Mouse (Mus musculus) ES-Bruce4 (cell line): ENCODE results near the gene Cd47. TPM values are rescaled to one million over a fixed set of nuclear protein-coding genes. Genes with fewer than 3 reads are reported as not detected.

ENCODE experiments used
- H3K27ac ChIP-seq: 2 replicates; pipeline ENCODE4 v1.5.1; 2012; ENCODE audit warnings: low read length, inconsistent platforms; ENCODE audit not compliant: insufficient read depth
- H3K27me3 ChIP-seq: 2 replicates; pipeline ENCODE4 v1.6.1; 2012; ENCODE audit warnings: mild to moderate bottlenecking, low read length, inconsistent platforms; ENCODE audit not compliant: control insufficient read depth, poor library complexity, insufficient read depth, severe bottlenecking
- H3K36me3 ChIP-seq: 2 replicates; pipeline ENCODE4 v1.6.1; 2012; ENCODE audit warnings: inconsistent platforms, mild to moderate bottlenecking, low read length, moderate library complexity; ENCODE audit not compliant: control insufficient read depth, poor library complexity, insufficient read depth, severe bottlenecking
- H3K4me1 ChIP-seq: one replicate; pipeline ENCODE4 v1.8.1; 2011; ENCODE audit warnings: low read length; ENCODE audit not compliant: control insufficient read depth, insufficient read depth
- H3K4me3 ChIP-seq: 2 replicates; pipeline ENCODE4 v1.5.1; 2011; ENCODE audit warnings: low read depth, mild to moderate bottlenecking, low read length
- H3K9ac ChIP-seq: 2 replicates; pipeline ENCODE4 v1.6.1; 2012; ENCODE audit warnings: low read depth, mild to moderate bottlenecking, inconsistent platforms; ENCODE audit not compliant: poor library complexity, severe bottlenecking
- H3K9me3 ChIP-seq: replicated peaks from 2 replicates; pipeline ENCODE4 v1.6.1; 2012; ENCODE audit warnings: mild to moderate bottlenecking, low read length, inconsistent platforms; ENCODE audit not compliant: control insufficient read depth, poor library complexity, insufficient read depth, severe bottlenecking
- CTCF ChIP-seq: IDR thresholded peaks from one replicate; pipeline ENCODE4 v1.8.1; 2011; ENCODE audit warnings: low read depth, low read length
- EP300 ChIP-seq: IDR thresholded peaks from 2 replicates; pipeline ENCODE4 v1.6.1; 2011; ENCODE audit warnings: low read depth, low read length; ENCODE audit not compliant: insufficient read depth
- POLR2A ChIP-seq: IDR thresholded peaks from one replicate; pipeline ENCODE4 v1.8.1; 2011; ENCODE audit warnings: low read length; ENCODE audit not compliant: insufficient read depth
- polyA plus RNA-seq: library from polyadenylated mRNA; stranded (reverse); fragments of >200 nt; gene quantifications from 2 replicates; pipeline ENCODE4 v1.2.4, GENCODE M21; 2011; ENCODE audit warnings: low read depth; ENCODE audit not compliant: missing spikeins, insufficient read depth, insufficient read length

Gene Cd47
- polyA plus RNA-seq, 1 experiment, result 11.0 TPM

GRCm38 (mm10) chr16:49950340-49950739, 150.0 kb downstream of the Cd47 start:
- no peak overlapping the region for H3K9ac ChIP-seq
- no peaks in the 10 kb centered on the region for H3K9me3 ChIP-seq
- H3K27ac ChIP-seq, result no peak overlapping the region
- H3K4me1 ChIP-seq, result peaks cover 3% of the 10 kb centered on the region
- H3K4me3 ChIP-seq, result no peak overlapping the region
- TF ChIP-seq CTCF (no peak), POLR2A (no peak), EP300 (no peak)
- no peaks in the 10 kb centered on the region; the same call in 1 of the 2 replicates for H3K27me3 ChIP-seq
- no peaks in the 10 kb centered on the region for H3K36me3 ChIP-seq

GRCm38 (mm10) chr16:49951288-49951691, 151.0 kb downstream of the Cd47 start:
- H3K9ac ChIP-seq, result no peak overlapping the region
- H3K36me3 ChIP-seq, result no peaks in the 10 kb centered on the region
- H3K27me3 ChIP-seq, result no peaks in the 10 kb centered on the region; the same call in 1 of the 2 replicates
- H3K4me3 ChIP-seq, result no peak overlapping the region
- TF ChIP-seq POLR2A (no peak), EP300 (no peak), CTCF (no peak)
- no peaks in the 10 kb centered on the region for H3K9me3 ChIP-seq
- no peak overlapping the region for H3K27ac ChIP-seq
- H3K4me1 ChIP-seq, result peaks cover 3% of the 10 kb centered on the region

- TF ChIP-seq EP300, result no peak
- TF ChIP-seq POLR2A, result no peak
- TF ChIP-seq CTCF, result no peak
- no peak overlapping the region for H3K27ac ChIP-seq
- no peaks in the 10 kb centered on the region for H3K36me3 ChIP-seq
- H3K27me3 ChIP-seq, result no peaks in the 10 kb centered on the region; the same call in 1 of the 2 replicates
- H3K4me3 ChIP-seq, result no peak overlapping the region
- no peaks in the 10 kb centered on the region for H3K9me3 ChIP-seq
- no peak overlapping the region for H3K9ac ChIP-seq
- H3K4me1 ChIP-seq, result peaks cover 3% of the 10 kb centered on the region
Measured at GRCm38 (mm10) chr16:49951925-49952523, 151.7 kb downstream of the Cd47 start.

- Histone ChIP-seq H3K4me1 (no peaks in the 10 kb centered on the region), H3K27me3 (no peaks in the 10 kb centered on the region; the same call in none of the 2 replicates), H3K36me3 (no peaks in the 10 kb centered on the region), H3K27ac (no peak overlapping the region), H3K9ac (no peak overlapping the region), H3K4me3 (no peak overlapping the region), H3K9me3 (no peaks in the 10 kb centered on the region)
- no peak for TF ChIP-seq EP300
- no peak for TF ChIP-seq CTCF
- no peak for TF ChIP-seq POLR2A
Measured at GRCm38 (mm10) chr16:49953817-49954216, 153.5 kb downstream of the Cd47 start.

DNA sequence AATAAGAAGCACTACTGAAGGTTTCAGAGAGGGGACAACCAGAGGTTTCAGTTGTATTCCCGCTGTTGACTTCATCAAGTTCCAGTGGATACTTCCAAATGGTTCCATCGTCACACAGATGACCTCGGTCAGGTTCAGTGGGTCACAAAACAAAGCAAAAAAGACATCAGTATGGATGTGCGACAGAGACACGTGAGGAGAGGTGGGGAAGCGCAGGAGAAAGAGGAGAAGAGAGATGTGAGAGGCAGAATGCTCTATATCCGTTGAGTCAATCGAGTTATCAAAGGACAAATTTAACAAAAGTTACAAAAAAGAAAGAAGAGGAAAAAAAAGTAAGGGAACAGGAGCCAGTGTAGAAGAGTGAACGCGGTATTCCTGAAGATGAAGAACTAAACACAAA, 154.6 kb downstream of the Cd47 start:
- TF ChIP-seq EP300, result no peak
- no peak for TF ChIP-seq CTCF
- TF ChIP-seq POLR2A, result no peak
- Histone ChIP-seq H3K9me3 (no peaks in the 10 kb centered on the region), H3K36me3 (no peaks in the 10 kb centered on the region)

DNA sequence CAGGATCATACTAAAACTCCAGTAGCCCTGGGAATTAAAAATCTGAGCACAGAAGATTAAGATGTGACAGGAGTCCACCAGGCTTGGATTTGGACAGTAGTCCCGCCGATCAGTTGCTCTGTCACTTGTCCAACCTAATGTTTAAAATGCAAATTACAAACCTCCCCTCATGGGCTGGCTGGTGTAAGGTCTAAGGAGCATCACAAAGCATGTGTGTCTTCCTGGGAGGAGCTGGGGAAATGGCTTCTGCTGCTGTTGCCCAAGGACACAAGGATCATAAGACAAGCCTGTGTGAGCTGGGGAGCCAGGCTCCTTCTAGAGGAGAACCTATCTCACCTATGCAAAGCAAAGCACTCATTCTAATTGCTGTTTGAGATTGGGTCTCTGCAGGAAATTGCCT, 155.0 kb downstream of the Cd47 start:
- no peak overlapping the region for H3K9ac ChIP-seq
- H3K4me3 ChIP-seq, result no peak overlapping the region
- H3K27me3 ChIP-seq, result no peaks in the 10 kb centered on the region; the same call in 1 of the 2 replicates
- TF ChIP-seq EP300 (no peak), POLR2A (no peak), CTCF (no peak)
- no peaks in the 10 kb centered on the region for H3K4me1 ChIP-seq
- H3K9me3 ChIP-seq, result no peaks in the 10 kb centered on the region
- no peaks in the 10 kb centered on the region for H3K36me3 ChIP-seq
- no peak overlapping the region for H3K27ac ChIP-seq

More for the DNA sequence above, 154.6 kb downstream of the Cd47 start:
- Histone ChIP-seq H3K4me3 (no peak overlapping the region), H3K4me1 (no peaks in the 10 kb centered on the region), H3K27me3 (no peaks in the 10 kb centered on the region; the same call in 1 of the 2 replicates), H3K27ac (no peak overlapping the region), H3K9ac (no peak overlapping the region)
